Mouse (Mus musculus): Measurements from ENCODE around the gene Tfb1m. TPM values are rescaled to one million over a fixed set of nuclear protein-coding genes. Genes with fewer than 3 reads are reported as not detected.
A peak's percentile ranks its signal among the peaks of the same experiment; 100 is the strongest.

The Tfb1m gene
- polyA plus RNA-seq, 1 experiment from 2014 or later: 15.0 TPM

- H3K27ac ChIP-seq: no peak overlapping the region
- H3K36me3 ChIP-seq (ENCODE audit: insufficient read depth, low read length): no peaks in the 10 kb centered on the region
- WGBS: 80% methylated on average over 4 of the region's 4 CpGs
- peak; percentile 51 for TF ChIP-seq CTCF (IDR thresholded peaks at IDR 0.05; ENCODE audit: low read depth)
- no peak overlapping the region for H3K4me3 ChIP-seq (replicated peaks; ENCODE audit: low read depth, low read length)
- no peaks in the 10 kb centered on the region for H3K27me3 ChIP-seq (ENCODE audit: insufficient read depth, low read length)
- no peaks in the 10 kb centered on the region for H3K4me1 ChIP-seq (replicated peaks; ENCODE audit: insufficient read depth, low read length)
- H3K4me2 ChIP-seq (ENCODE audit: low read length): no peak overlapping the region
- DNase-seq (ENCODE audit: low spot score) (no peak), ATAC-seq (replicated peaks; ENCODE audit: low FRiP score, low read depth) (no peak)
- no peaks in the 10 kb centered on the region for H3K9me3 ChIP-seq (replicated peaks; ENCODE audit: low read length)
- H3K9ac ChIP-seq (ENCODE audit: low read depth, low read length): no peak overlapping the region
Measured at GRCm38 (mm10) chr17:3500936-3501335, 56.6 kb downstream of the Tfb1m start.

GRCm38 (mm10) chr17:3500076-3500475, 57.5 kb downstream of the Tfb1m start:
- H3K4me1 ChIP-seq (replicated peaks; ENCODE audit: insufficient read depth, low read length): no peaks in the 10 kb centered on the region
- DNase-seq (ENCODE audit: low spot score) (no peak), ATAC-seq (replicated peaks; ENCODE audit: low FRiP score, low read depth) (no peak)
- no peak for TF ChIP-seq CTCF (IDR thresholded peaks at IDR 0.05; ENCODE audit: low read depth)
- H3K27ac ChIP-seq: no peak overlapping the region
- H3K4me2 ChIP-seq (ENCODE audit: low read length): no peak overlapping the region
- H3K9me3 ChIP-seq (replicated peaks; ENCODE audit: low read length): no peaks in the 10 kb centered on the region
- 94% methylated on average over 6 of the region's 6 CpGs for WGBS
- no peak overlapping the region for H3K9ac ChIP-seq (ENCODE audit: low read depth, low read length)
- H3K27me3 ChIP-seq (ENCODE audit: insufficient read depth, low read length): no peaks in the 10 kb centered on the region
- H3K4me3 ChIP-seq (replicated peaks; ENCODE audit: low read depth, low read length): no peak overlapping the region
- H3K36me3 ChIP-seq (ENCODE audit: insufficient read depth, low read length): no peaks in the 10 kb centered on the region

- Histone ChIP-seq H3K27ac (no peak overlapping the region), H3K4me1 (replicated peaks; ENCODE audit: insufficient read depth, low read length) (no peaks in the 10 kb centered on the region), H3K4me3 (replicated peaks; ENCODE audit: low read depth, low read length) (no peak overlapping the region), H3K9ac (ENCODE audit: low read depth, low read length) (no peak overlapping the region), H3K4me2 (ENCODE audit: low read length) (no peak overlapping the region), H3K36me3 (ENCODE audit: insufficient read depth, low read length) (no peaks in the 10 kb centered on the region), H3K27me3 (ENCODE audit: insufficient read depth, low read length) (no peaks in the 10 kb centered on the region), H3K9me3 (replicated peaks; ENCODE audit: low read length) (no peaks in the 10 kb centered on the region)
- 89% methylated on average over 8 of the region's 8 CpGs for WGBS
- DNase-seq (ENCODE audit: low spot score) (no peak), ATAC-seq (replicated peaks; ENCODE audit: low FRiP score, low read depth) (no peak)
- TF ChIP-seq CTCF (IDR thresholded peaks at IDR 0.05; ENCODE audit: low read depth): no peak
Measured at GRCm38 (mm10) chr17:3499468-3499867, 58.1 kb downstream of the Tfb1m start.

GRCm38 (mm10) chr17:3498580-3498979, 59.0 kb downstream of the Tfb1m start:
- Histone ChIP-seq H3K9ac (ENCODE audit: low read depth, low read length) (no peak overlapping the region), H3K27me3 (ENCODE audit: insufficient read depth, low read length) (no peaks in the 10 kb centered on the region), H3K9me3 (replicated peaks; ENCODE audit: low read length) (no peaks in the 10 kb centered on the region), H3K36me3 (ENCODE audit: insufficient read depth, low read length) (no peaks in the 10 kb centered on the region), H3K4me1 (replicated peaks; ENCODE audit: insufficient read depth, low read length) (no peaks in the 10 kb centered on the region), H3K27ac (no peak overlapping the region), H3K4me2 (ENCODE audit: low read length) (no peak overlapping the region), H3K4me3 (replicated peaks; ENCODE audit: low read depth, low read length) (no peak overlapping the region)
- 88% methylated on average over 3 of the region's 3 CpGs for WGBS
- no peak for DNase-seq (ENCODE audit: low spot score)
- ATAC-seq (replicated peaks; ENCODE audit: low FRiP score, low read depth): no peak
- TF ChIP-seq CTCF (IDR thresholded peaks at IDR 0.05; ENCODE audit: low read depth): no peak

GRCm38 (mm10) chr17:3498086-3498485, 59.5 kb downstream of the Tfb1m start:
- H3K4me3 ChIP-seq (replicated peaks; ENCODE audit: low read depth, low read length): no peak overlapping the region
- no peaks in the 10 kb centered on the region for H3K9me3 ChIP-seq (replicated peaks; ENCODE audit: low read length)
- 27% methylated on average over 3 of the region's 3 CpGs for WGBS
- H3K4me1 ChIP-seq (replicated peaks; ENCODE audit: insufficient read depth, low read length): no peaks in the 10 kb centered on the region
- ATAC-seq (replicated peaks; ENCODE audit: low FRiP score, low read depth) (no peak), DNase-seq (ENCODE audit: low spot score) (peak; percentile 72)
- H3K27ac ChIP-seq: no peak overlapping the region
- TF ChIP-seq CTCF (IDR thresholded peaks at IDR 0.05; ENCODE audit: low read depth): peak; percentile 63
- no peak overlapping the region for H3K4me2 ChIP-seq (ENCODE audit: low read length)
- H3K36me3 ChIP-seq (ENCODE audit: insufficient read depth, low read length): no peaks in the 10 kb centered on the region
- no peaks in the 10 kb centered on the region for H3K27me3 ChIP-seq (ENCODE audit: insufficient read depth, low read length)
- H3K9ac ChIP-seq (ENCODE audit: low read depth, low read length): no peak overlapping the region

- peak; percentile 26 for DNase-seq (ENCODE audit: low spot score)
- 81% methylated on average over 3 of the region's 3 CpGs for WGBS
Measured at GRCm38 (mm10) chr17:3496080-3496479, 61.5 kb downstream of the Tfb1m start.

GRCm38 (mm10) chr17:3495576-3495975, 62.0 kb downstream of the Tfb1m start:
- DNase-seq (ENCODE audit: low spot score): no peak
- Histone ChIP-seq H3K4me3 (replicated peaks; ENCODE audit: low read depth, low read length) (no peak overlapping the region), H3K4me2 (ENCODE audit: low read length) (no peak overlapping the region), H3K27me3 (ENCODE audit: insufficient read depth, low read length) (no peaks in the 10 kb centered on the region), H3K9me3 (replicated peaks; ENCODE audit: low read length) (no peaks in the 10 kb centered on the region), H3K36me3 (ENCODE audit: insufficient read depth, low read length) (no peaks in the 10 kb centered on the region), H3K27ac (peak overlapping the region; percentile 42; the same call in 1 of the 2 replicates), H3K4me1 (replicated peaks; ENCODE audit: insufficient read depth, low read length) (no peaks in the 10 kb centered on the region), H3K9ac (ENCODE audit: low read depth, low read length) (no peak overlapping the region)
- 24% methylated on average over 2 of the region's 2 CpGs for WGBS
- no peak for TF ChIP-seq CTCF (IDR thresholded peaks at IDR 0.05; ENCODE audit: low read depth)
- ATAC-seq (replicated peaks; ENCODE audit: low FRiP score, low read depth): no peak

More at GRCm38 (mm10) chr17:3496080-3496479, 61.5 kb downstream of the Tfb1m start:
- Histone ChIP-seq H3K9me3 (replicated peaks; ENCODE audit: low read length) (no peaks in the 10 kb centered on the region), H3K4me1 (replicated peaks; ENCODE audit: insufficient read depth, low read length) (no peaks in the 10 kb centered on the region), H3K27ac (0 out of 2 replicates have a peak overlapping the region, but pooled peaks have one; percentile 42), H3K36me3 (ENCODE audit: insufficient read depth, low read length) (no peaks in the 10 kb centered on the region), H3K4me3 (replicated peaks; ENCODE audit: low read depth, low read length) (no peak overlapping the region), H3K4me2 (ENCODE audit: low read length) (no peak overlapping the region), H3K9ac (ENCODE audit: low read depth, low read length) (no peak overlapping the region), H3K27me3 (ENCODE audit: insufficient read depth, low read length) (no peaks in the 10 kb centered on the region)
- no peak for TF ChIP-seq CTCF (IDR thresholded peaks at IDR 0.05; ENCODE audit: low read depth)
- no peak; the same call in 1 of the 2 replicates for ATAC-seq (replicated peaks; ENCODE audit: low FRiP score, low read depth)
